ENCODE assay signal across 9 mouse cellular contexts in the genomic region with DNA sequence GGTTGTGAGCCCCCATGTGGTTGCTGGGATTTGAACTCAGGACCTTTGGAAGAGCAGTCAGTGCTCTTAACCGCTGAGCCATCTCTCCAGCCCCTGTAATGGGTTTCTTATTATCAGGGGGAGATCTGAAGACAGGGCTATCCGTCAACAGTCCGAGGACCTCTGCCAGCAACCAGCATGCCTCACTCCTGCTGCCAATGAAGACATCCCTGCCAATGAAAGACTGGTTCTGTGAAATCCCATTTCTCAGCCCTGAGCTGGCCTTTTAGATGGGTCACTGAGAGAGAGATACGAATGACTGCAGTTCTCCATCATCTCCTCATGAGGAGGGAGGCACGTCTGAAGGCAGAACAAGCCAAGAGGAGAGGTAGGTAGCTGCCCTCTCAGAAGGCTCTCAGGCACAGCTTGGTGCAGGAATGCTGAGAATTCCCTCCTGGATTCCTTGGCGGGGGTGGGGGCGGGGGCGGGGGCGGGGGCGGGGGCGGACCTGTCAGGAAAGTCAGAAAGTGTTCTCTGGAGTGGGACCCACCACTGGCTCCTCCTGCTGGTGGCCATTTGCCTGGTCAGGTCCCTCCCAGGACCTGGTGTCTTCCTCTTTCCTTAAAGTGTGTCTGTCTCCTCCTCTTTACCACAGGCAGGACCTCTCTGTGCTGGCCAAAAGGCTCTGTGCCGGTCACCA. TPM values are rescaled to one million over a fixed set of nuclear protein-coding genes. Genes with fewer than 3 reads are reported as not detected.
DNase-seq lines count a peak whose midpoint lies in the region; ATAC-seq lines count a peak whose summit lies in the region.
"Had no signal": no experiment of that assay in that cellular context is flagged by ENCODE, and none has a peak within 500 bp of the region (broad histone marks: within the 10 kb centered on the region; RNA-seq: fewer than 3 reads in every experiment).

No protein-coding gene starts in this region.

- 0 out of 2 replicates have a peak, but pooled peaks have one; percentile 18 for ATAC-seq in heart, embryonic 14.5 days (ENCODE audit: insufficient number of reproducible peaks, insufficient read depth, low FRiP score, low read depth)

- no peaks in the 10 kb centered on the region for H3K79me2 ChIP-seq in macrophage (ENCODE audit: inconsistent target)

- H3K27me3 ChIP-seq in heart, embryonic 14.5 days (ENCODE audit: control insufficient read depth, insufficient read depth, low read length) = no peaks in the 10 kb centered on the region

- 13% methylated on average over 9 of the region's 12 CpGs for WGBS in heart, embryonic 14.5 days
- 71% methylated on average over 7 of the region's 12 CpGs for WGBS in macrophage (ENCODE audit: missing documents)

- H3K4me1 ChIP-seq in heart, embryonic 14.5 days (ENCODE audit: control insufficient read depth in 2 of 2, insufficient read depth in 2 of 2, low read length in 2 of 2) = peaks cover 14 to 17% of the 10 kb centered on the region in 2 experiments

- H3K4me2 ChIP-seq in heart, embryonic 14.5 days (ENCODE audit: low read length) = no peak overlapping the region

- H3K4me3 ChIP-seq in heart, embryonic 14.5 days (ENCODE audit: control insufficient read depth in 1 of 2, insufficient read depth in 1 of 2, low read depth in 1 of 2, low read length in 2 of 2) = no peak overlapping the region
- no peak overlapping the region for H3K4me3 ChIP-seq in macrophage (ENCODE audit: inconsistent target)
- H3K4me3 ChIP-seq: myocyte had no signal

- no peak for DNase-seq in heart, postnatal 4 days
- DNase-seq in R1 (ENCODE audit: low read depth, low spot score) = peak; percentile 94
- peak; percentile 76 for DNase-seq in kidney, postnatal 10 days
- DNase-seq in layer of hippocampus, adult 11-12 months (ENCODE audit: low spot score) = no peak
- DNase-seq in frontal cortex, postnatal 36 days (ENCODE audit: low spot score in 2 of 2) = no peak
- no peak for DNase-seq in ovary, adult 18-20 months (ENCODE audit: low spot score)

- no peak overlapping the region for H3K9ac ChIP-seq in heart, embryonic 14.5 days (ENCODE audit: low read length)

- peak overlapping the region in 1 of 2 experiments; percentile 48; a peak in 2 of 4 replicates for H3K27ac ChIP-seq in heart, embryonic 14.5 days (replicated peaks in 1 of 2; ENCODE audit: control insufficient read depth in 1 of 2, insufficient read depth in 1 of 2, low read depth in 2 of 2, low read length in 2 of 2)
- peak overlapping the region; percentile 99 for H3K27ac ChIP-seq in macrophage

- H3K36me3 ChIP-seq in heart, embryonic 14.5 days (ENCODE audit: control insufficient read depth, insufficient read depth, low read length) = no peaks in the 10 kb centered on the region
- H3K36me3 ChIP-seq in macrophage (ENCODE audit: inconsistent target) = no peaks in the 10 kb centered on the region

- no peaks in the 10 kb centered on the region for H3K9me3 ChIP-seq in heart, embryonic 14.5 days (ENCODE audit: control insufficient read depth, low read length)

RNA-seq across cellular contexts. Expression of gene Piezo1, which starts 7.7 kb away (rescaled TPM):
- 14.9 and 16.3 TPM in 2 replicates for polyA plus RNA-seq in heart, embryonic 14.5 days (2014; fragmentation: Nextera tagmentation; extraction: Ambion mirVana)
- 10 to 100 TPM; 53.7 to 55.4 TPM for total RNA-seq in heart, postnatal 4 days (2021)
- total RNA-seq in macrophage (2018; cell fraction: chromatin; rRNA removed) = 1,000 to 10,000 TPM in 3 of 26 experiments, 100 to 1,000 TPM in 22, 10 to 100 TPM in 1; 87.6 to 1,687 (median 236) TPM
- 100 to 1,000 TPM in 1 of 26 experiments, 10 to 100 TPM in 25; 40.5 to 139 (median 66.7) TPM for total RNA-seq in macrophage (2018; cell fraction: cytosol; rRNA removed)
- total RNA-seq in macrophage (2018; cell fraction: nucleus; rRNA removed) = 100 to 1,000 TPM; 100 to 685 (median 171) TPM
- 43.2 to 134 TPM (median 57.2 TPM) in 3 replicates for polyA plus RNA-seq in macrophage (2018)

RNA-seq across cellular contexts. Expression of gene Cdt1, which starts 9.0 kb away (rescaled TPM):
- 23.2 and 27.6 TPM in 2 replicates for polyA plus RNA-seq in heart, embryonic 14.5 days (2014; fragmentation: Nextera tagmentation; extraction: Ambion mirVana)
- total RNA-seq in heart, postnatal 4 days (2021) = 10 to 100 TPM; 36.5 to 38.2 TPM
- total RNA-seq in macrophage (2018; cell fraction: chromatin; rRNA removed) = 10 to 100 TPM in 24 of 26 experiments, 1 to 10 TPM in 2; 5.9 to 60.1 (median 21.2) TPM
- 10 to 100 TPM; 14.4 to 42.5 (median 21.0) TPM for total RNA-seq in macrophage (2018; cell fraction: cytosol; rRNA removed)
- total RNA-seq in macrophage (2018; cell fraction: nucleus; rRNA removed) = 10 to 100 TPM; 11.5 to 96.2 (median 21.4) TPM
- polyA plus RNA-seq in macrophage (2018) = 11.1 to 84.7 TPM (median 15.5 TPM) in 3 replicates

RNA-seq across cellular contexts. Expression of gene Aprt, which starts 17.9 kb away (rescaled TPM):
- 240 and 243 TPM in 2 replicates for polyA plus RNA-seq in heart, embryonic 14.5 days (2014; fragmentation: Nextera tagmentation; extraction: Ambion mirVana)
- 10 to 100 TPM; 58.5 to 58.8 TPM for total RNA-seq in heart, postnatal 4 days (2021)
- total RNA-seq in macrophage (2018; cell fraction: chromatin; rRNA removed) = 10 to 100 TPM; 16.7 to 82.3 (median 52.8) TPM
- 100 to 1,000 TPM; 122 to 199 (median 155) TPM for total RNA-seq in macrophage (2018; cell fraction: cytosol; rRNA removed)
- total RNA-seq in macrophage (2018; cell fraction: nucleus; rRNA removed) = 100 to 1,000 TPM in 4 of 26 experiments, 10 to 100 TPM in 22; 46.0 to 149 (median 72.7) TPM
- 89.7 to 305 TPM (median 145 TPM) in 3 replicates for polyA plus RNA-seq in macrophage (2018)

RNA-seq across cellular contexts. Expression of gene Galns, which starts 52.5 kb away (rescaled TPM):
- 10.3 and 11.2 TPM in 2 replicates for polyA plus RNA-seq in heart, embryonic 14.5 days (2014; fragmentation: Nextera tagmentation; extraction: Ambion mirVana)
- 10 to 100 TPM in 1 of 2 experiments, 1 to 10 TPM in 1; 9.2 to 10.6 TPM for total RNA-seq in heart, postnatal 4 days (2021)
- total RNA-seq in macrophage (2018; cell fraction: chromatin; rRNA removed) = 10 to 100 TPM; 10.3 to 60.8 (median 33.9) TPM
- 100 to 1,000 TPM in 8 of 26 experiments, 10 to 100 TPM in 18; 70.1 to 132 (median 87.3) TPM for total RNA-seq in macrophage (2018; cell fraction: cytosol; rRNA removed)
- 100 to 1,000 TPM in 6 of 26 experiments, 10 to 100 TPM in 20; 33.0 to 130 (median 90.1) TPM for total RNA-seq in macrophage (2018; cell fraction: nucleus; rRNA removed)
- polyA plus RNA-seq in macrophage (2018) = 70.7 to 140 TPM (median 99.8 TPM) in 3 replicates

RNA-seq across cellular contexts. Expression of gene Trappc2l, which starts 52.6 kb away (rescaled TPM):
- 78.2 and 84.8 TPM in 2 replicates for polyA plus RNA-seq in heart, embryonic 14.5 days (2014; fragmentation: Nextera tagmentation; extraction: Ambion mirVana)
- 10 to 100 TPM; 48.7 to 56.3 TPM for total RNA-seq in heart, postnatal 4 days (2021)
- total RNA-seq in macrophage (2018; cell fraction: chromatin; rRNA removed) = 100 to 1,000 TPM in 1 of 26 experiments, 10 to 100 TPM in 24, 1 to 10 TPM in 1; 9.3 to 112 (median 48.1) TPM
- 10 to 100 TPM; 46.6 to 71.7 (median 62.5) TPM for total RNA-seq in macrophage (2018; cell fraction: cytosol; rRNA removed)
- 10 to 100 TPM; 19.8 to 65.7 (median 38.5) TPM for total RNA-seq in macrophage (2018; cell fraction: nucleus; rRNA removed)
- 54.4 to 79.3 TPM (median 76.9 TPM) in 3 replicates for polyA plus RNA-seq in macrophage (2018)

Comparison
In these comparisons a context has a peak if more than half of its experiments do, and no peak if none do; other contexts are left out.
1. DNase-seq: peak in R1 (single experiment) and kidney, postnatal 10 days (single experiment); none in heart, postnatal 4 days (single experiment), layer of hippocampus, adult 11-12 months (single experiment), frontal cortex, postnatal 36 days (0 of 2) and ovary, adult 18-20 months (single experiment).